Mouse (Mus musculus): ENCODE measurements around the gene Trim71.

Gene Trim71

DNA sequence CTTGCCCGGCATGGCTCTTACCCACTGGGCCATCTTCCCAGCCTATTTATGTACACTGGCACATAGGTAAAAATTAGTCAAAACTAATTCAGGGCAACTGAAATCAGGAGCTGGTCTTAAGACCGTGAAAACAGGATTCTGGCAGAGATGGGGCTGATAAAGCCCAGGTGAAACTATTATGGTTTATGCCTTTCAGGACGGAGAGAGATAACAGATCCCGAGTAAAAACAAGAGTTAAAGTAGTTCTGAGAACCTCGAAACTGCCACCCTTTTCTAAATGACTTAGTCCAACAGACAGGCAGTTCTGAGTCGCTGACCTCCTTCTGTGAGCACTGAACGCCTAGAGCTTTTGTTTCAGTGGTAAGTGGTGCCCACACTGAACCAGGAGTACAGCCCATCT is 92.3 kb downstream of the Trim71 start:
- no peak for DNase-seq

DNA sequence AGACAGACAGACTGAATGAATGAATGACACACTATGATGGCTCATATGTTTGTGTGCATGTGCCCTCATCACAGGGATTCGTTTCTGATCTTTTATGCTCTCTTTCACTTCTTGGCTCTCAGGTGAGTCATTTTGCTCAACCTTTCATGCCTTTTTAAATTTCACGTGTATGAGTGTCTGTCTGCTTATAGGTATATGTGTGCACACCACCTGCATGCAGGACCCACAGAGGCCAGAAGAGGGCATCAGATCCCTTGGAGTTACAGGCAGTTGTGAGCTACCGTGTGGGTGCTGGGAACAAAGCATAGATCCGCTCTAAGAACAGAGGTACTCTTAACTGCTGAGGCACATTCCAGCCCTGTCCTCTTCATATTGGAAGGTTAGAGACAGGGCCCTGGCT is 95.5 kb downstream of the Trim71 start:
- no peak for DNase-seq

DNA sequence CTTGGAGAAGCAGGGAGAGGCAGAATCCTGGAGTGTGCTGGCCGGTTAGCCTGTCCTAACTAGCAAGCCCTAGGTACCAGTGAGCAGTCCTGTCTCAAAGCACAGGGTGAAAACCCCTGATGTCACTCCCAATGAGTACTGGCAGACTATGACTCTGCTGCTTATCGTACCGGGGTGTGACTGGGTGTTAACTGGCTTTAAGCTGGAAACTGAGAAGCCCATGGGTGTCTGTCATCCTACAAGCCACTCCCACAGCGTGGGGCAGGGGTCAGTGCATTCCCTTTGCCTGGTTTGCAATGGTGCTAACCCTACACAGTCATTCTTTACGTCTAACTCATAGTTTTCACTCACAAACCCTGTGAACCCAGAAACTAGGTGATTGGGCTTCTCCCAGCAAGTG is 96.0 kb downstream of the Trim71 start:
- DNase-seq: no peak

DNA sequence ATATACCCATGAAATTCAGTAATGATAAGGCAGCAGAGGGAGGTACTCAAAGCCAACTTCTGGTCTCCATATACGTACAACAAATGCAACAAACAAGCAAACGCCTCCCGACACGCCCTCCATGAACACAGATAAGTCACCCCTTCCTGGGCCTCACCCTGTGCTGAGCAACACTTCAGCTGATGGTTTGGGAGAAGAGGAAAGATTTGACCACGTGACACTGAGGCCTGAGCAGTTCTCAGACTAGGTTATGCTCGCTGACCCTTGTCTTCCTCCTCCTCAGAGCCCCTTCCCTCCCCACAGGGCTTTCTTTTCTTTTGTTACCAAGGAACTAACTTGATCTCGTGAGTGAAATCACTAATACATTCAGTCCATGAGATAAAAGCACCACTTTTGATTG is 97.3 kb downstream of the Trim71 start:
- DNase-seq: no peak

DNA sequence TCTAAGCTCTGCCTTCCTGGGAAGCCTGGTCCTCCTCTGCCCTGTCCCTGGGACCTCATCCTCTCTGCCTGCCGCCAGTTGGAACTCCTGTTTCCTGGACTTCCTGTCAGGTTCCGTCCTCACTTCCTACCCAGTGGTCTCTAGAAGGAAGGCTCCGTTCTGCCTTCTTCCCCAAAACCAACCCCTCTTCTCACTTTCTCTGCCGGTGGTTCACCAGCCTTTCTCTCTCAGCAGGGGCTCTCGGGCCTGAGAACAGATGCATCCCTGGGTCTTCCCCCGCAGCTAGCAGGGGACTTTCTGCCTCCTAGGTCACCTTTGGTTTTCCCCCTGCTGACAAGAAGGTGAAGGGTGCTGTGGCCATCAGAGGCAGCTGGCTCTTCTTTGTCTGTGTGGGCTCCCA is 98.7 kb downstream of the Trim71 start:
- no peak for DNase-seq

DNA sequence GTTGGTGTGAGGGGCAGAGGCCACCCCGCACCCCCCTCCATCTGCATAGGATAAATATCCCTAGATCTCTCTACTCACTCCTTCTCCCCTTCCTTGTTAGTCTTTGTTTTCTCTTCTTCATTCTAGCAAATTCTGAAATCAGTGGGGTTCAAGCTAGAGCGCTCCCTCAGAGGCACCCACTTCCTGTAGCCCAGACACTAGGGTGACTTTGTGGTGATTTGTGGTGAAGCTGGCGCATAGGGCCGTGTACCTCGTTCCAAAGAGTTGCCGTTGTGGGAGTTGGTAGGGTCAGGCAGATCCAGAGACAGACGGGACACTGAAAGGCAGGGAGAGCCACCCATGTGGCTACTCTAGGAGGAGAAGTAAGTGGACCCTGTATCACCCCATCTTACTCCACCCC is 101.6 kb downstream of the Trim71 start:
- no peak for DNase-seq

DNA sequence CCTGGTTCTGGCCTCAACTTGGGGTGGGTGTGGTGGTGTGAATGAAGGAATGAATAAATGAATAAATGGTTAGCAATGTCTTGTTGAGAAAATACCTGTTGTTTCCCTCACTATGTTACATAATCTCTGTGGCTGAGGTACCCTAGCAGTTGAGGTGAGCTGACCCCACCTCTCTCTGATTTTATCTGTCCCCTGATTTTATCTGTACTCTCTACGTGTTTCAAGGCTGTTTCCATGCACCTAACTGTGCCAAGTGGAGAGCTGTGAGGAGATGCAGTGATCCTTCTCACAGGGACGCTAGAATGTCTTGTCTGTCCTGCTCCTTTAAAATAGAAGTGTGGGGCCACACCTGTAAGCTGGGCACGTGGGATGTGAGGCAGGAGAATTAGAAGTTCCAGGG is 105.7 kb downstream of the Trim71 start:
- no peak for DNase-seq
